Mouse (Mus musculus): Measurements from ENCODE around the gene Cbfa2t2.

- TF ChIP-seq CTCF (IDR thresholded peaks at IDR 0.05; ENCODE audit: low read depth, low read length) (no peak), POLR2A (IDR thresholded peaks at IDR 0.05; ENCODE audit: extremely low read depth, insufficient read depth, low read length) (no peak)
Measured at GRCm38 (mm10) chr2:154477028-154477427, 40.7 kb downstream of the Cbfa2t2 start.

Measured in liver, adult 2 months (tissue).